Mouse (Mus musculus): ENCODE results near the gene Mrps2.

Mrps2 gene

GRCm38 (mm10) chr2:28467860-28468485 is at the start of gene Mrps2:
Gene Mrps2, plus strand, starts transcription at chr2:28468066.
- DNase-seq (ENCODE audit: low spot score in 2 of 2), result peak; percentile 85 to 87

- DNase-seq (ENCODE audit: low spot score in 2 of 2), result peak; percentile 94 to 97
Observed at GRCm38 (mm10) chr2:28419898-28420297, 48.0 kb upstream of the Mrps2 start.

- no peak for DNase-seq (ENCODE audit: low spot score in 2 of 2)
Observed at GRCm38 (mm10) chr2:28423167-28423566, 44.7 kb upstream of the Mrps2 start.

- DNase-seq (ENCODE audit: low spot score in 2 of 2), result no peak
Observed at GRCm38 (mm10) chr2:28427226-28427625, 40.6 kb upstream of the Mrps2 start.

- DNase-seq (ENCODE audit: low spot score in 2 of 2), result no peak
Observed at GRCm38 (mm10) chr2:28430846-28431245, 37.0 kb upstream of the Mrps2 start.

- no peak for DNase-seq (ENCODE audit: low spot score in 2 of 2)
Observed at GRCm38 (mm10) chr2:28432811-28433210, 35.1 kb upstream of the Mrps2 start.

- no peak for DNase-seq (ENCODE audit: low spot score in 2 of 2)
Observed at GRCm38 (mm10) chr2:28433512-28433911, 34.4 kb upstream of the Mrps2 start.

- DNase-seq (ENCODE audit: low spot score in 2 of 2), result no peak
Observed at GRCm38 (mm10) chr2:28435401-28435800, 32.5 kb upstream of the Mrps2 start.

- DNase-seq (ENCODE audit: low spot score in 2 of 2), result no peak
Observed at GRCm38 (mm10) chr2:28440842-28441241, 27.0 kb upstream of the Mrps2 start.

- DNase-seq (ENCODE audit: low spot score in 2 of 2), result no peak
Observed at GRCm38 (mm10) chr2:28445082-28445481, 22.8 kb upstream of the Mrps2 start.

GRCm38 (mm10) chr2:28446181-28446514 is 21.7 kb upstream of the Mrps2 start:
- no peak for DNase-seq (ENCODE audit: low spot score in 2 of 2)

- peak; percentile 37 to 51 for DNase-seq (ENCODE audit: low spot score in 2 of 2)
Observed at GRCm38 (mm10) chr2:28446515-28447314, 21.2 kb upstream of the Mrps2 start, which contains the start of gene Ppp1r26. Gene Ppp1r26, plus strand, starts transcription at chr2:28446800.

GRCm38 (mm10) chr2:28447315-28447670 is 20.6 kb upstream of the Mrps2 start:
- DNase-seq (ENCODE audit: low spot score in 2 of 2), result no peak

GRCm38 (mm10) chr2:28451663-28452062 is 16.2 kb upstream of the Mrps2 start:
- no peak for DNase-seq (ENCODE audit: low spot score in 2 of 2)

- DNase-seq (ENCODE audit: low spot score in 2 of 2), result no peak
Observed at GRCm38 (mm10) chr2:28453539-28453938, 14.3 kb upstream of the Mrps2 start.

- no peak for DNase-seq (ENCODE audit: low spot score in 2 of 2)
Observed at GRCm38 (mm10) chr2:28456616-28457015, 11.2 kb upstream of the Mrps2 start.

- peak; percentile 75 to 82 for DNase-seq (ENCODE audit: low spot score in 2 of 2)
Observed at GRCm38 (mm10) chr2:28463919-28464318, 3.9 kb upstream of the Mrps2 start.

- no peak for DNase-seq (ENCODE audit: low spot score in 2 of 2)
Observed at GRCm38 (mm10) chr2:28464919-28465318, 2.9 kb upstream of the Mrps2 start.

GRCm38 (mm10) chr2:28465836-28466518 is 1.9 kb upstream of the Mrps2 start, which contains the start of gene 1700007K13Rik:
Gene 1700007K13Rik, minus strand, starts transcription at chr2:28466332.
- DNase-seq (ENCODE audit: low spot score in 2 of 2), result peak; percentile 75 to 82

- DNase-seq (ENCODE audit: low spot score in 2 of 2), result peak in 1 of 2 experiments; percentile 1
Observed at GRCm38 (mm10) chr2:28468486-28469225, 790 bp downstream of the Mrps2 start.

GRCm38 (mm10) chr2:28469461-28469860 is 1.6 kb downstream of the Mrps2 start:
- DNase-seq (ENCODE audit: low spot score in 2 of 2), result peak in 1 of 2 experiments; percentile 0

- DNase-seq (ENCODE audit: low spot score in 2 of 2), result no peak
Observed at GRCm38 (mm10) chr2:28470591-28470990, 2.7 kb downstream of the Mrps2 start.
